Mouse (Mus musculus) embryonic facial prominence, embryonic 11.5 days (tissue): Measurements from ENCODE around the gene Gm47955. TPM values are rescaled to one million over a fixed set of nuclear protein-coding genes. Genes with fewer than 3 reads are reported as not detected.
"Not testable (repeated sequence)": the region's sequence is repeated elsewhere in the genome, so short reads cannot be mapped to it uniquely, and the experiment has no call there.

Source experiments
- ATAC-seq: fragments of 200-750 bp; cut with Nextera tagmentation; replicated peaks from 2 replicates; pipeline ENCODE4 v1.8.0; 2017; ENCODE audit warnings: low read depth; ENCODE audit not compliant: insufficient number of reproducible peaks, low FRiP score, low TSS enrichment
- DNase-seq: peaks from one replicate; pipeline ENCODE4 v3.0.0-alpha.2; 2015; ENCODE audit warnings: low spot score
- H3K27ac ChIP-seq: fragments of 300-500 bp; sonication (generic); replicated peaks from 2 replicates; pipeline ENCODE4 v1.5.1; 2014; ENCODE audit warnings: mild to moderate bottlenecking, low read depth, low read length, control low read depth
- H3K27me3 ChIP-seq: fragments of 300-500 bp; sonication (generic); 2 replicates; pipeline ENCODE4 v1.6.1; 2014; ENCODE audit warnings: mild to moderate bottlenecking, low read length, moderate library complexity, mixed read lengths; ENCODE audit not compliant: control insufficient read depth, insufficient read depth
- H3K36me3 ChIP-seq: fragments of 300-500 bp; sonication (generic); replicated peaks from 2 replicates; pipeline ENCODE4 v1.6.1; 2014; ENCODE audit warnings: low read depth, mild to moderate bottlenecking, low read length, moderate library complexity, mixed read lengths; ENCODE audit not compliant: control insufficient read depth, insufficient read depth
- H3K4me1 ChIP-seq: fragments of 300-500 bp; sonication (generic); 2 replicates; pipeline ENCODE4 v1.6.1; 2014; ENCODE audit warnings: low read length, mixed read lengths; ENCODE audit not compliant: control insufficient read depth, insufficient read depth
- H3K4me2 ChIP-seq: fragments of 300-500 bp; sonication (generic); 2 replicates; pipeline ENCODE4 v1.6.1; 2014; ENCODE audit warnings: low read depth, mild to moderate bottlenecking, control low read depth, low read length, moderate library complexity
- H3K4me3 ChIP-seq: fragments of 300-500 bp; sonication (generic); 2 replicates; pipeline ENCODE4 v1.5.1; 2014; ENCODE audit warnings: low read depth, low read length, control low read depth
- H3K9ac ChIP-seq: fragments of 300-500 bp; sonication (generic); replicated peaks from 2 replicates; pipeline ENCODE4 v1.6.1; 2014; ENCODE audit warnings: mild to moderate bottlenecking, control low read depth, low read length
- H3K9me3 ChIP-seq: fragments of 300-500 bp; sonication (generic); replicated peaks from 2 replicates; pipeline ENCODE4 v1.6.1; 2016; ENCODE audit warnings: mild to moderate bottlenecking, low read length, inconsistent platforms, mixed read lengths; ENCODE audit not compliant: control insufficient read depth
- WGBS: fragments of 180-500 bp; shearing (Covaris S2); extraction: QIAGEN DNeasy Blood & Tissue Kit; methylation state at CpG from one replicate; pipeline ENCODE4 v1.1.7; 2014; 5-methylcytosine and 5-hydroxymethylcytosine counted together
- polyA plus RNA-seq: library from polyadenylated mRNA; unstranded; fragments of >200 nt; fragmentation: Nextera tagmentation; extraction: Ambion mirVana; gene quantifications from 2 replicates; pipeline ENCODE4 v1.2.1, GENCODE M21; 2014

Gene Gm47955
- polyA plus RNA-seq, 1 experiment from 2014 or later: not detected

GRCm38 (mm10) chr1:82993947-82994346, 33.9 kb downstream of the Gm47955 start:
- no peaks in the 10 kb centered on the region for H3K27me3 ChIP-seq
- 82% methylated on average over 3 of the region's 3 CpGs for WGBS
- H3K27ac ChIP-seq: no peak overlapping the region
- H3K4me2 ChIP-seq: no peak overlapping the region
- ATAC-seq (no peak), DNase-seq (no peak)
- no peaks in the 10 kb centered on the region for H3K9me3 ChIP-seq
- no peaks in the 10 kb centered on the region for H3K36me3 ChIP-seq
- no peak overlapping the region for H3K4me3 ChIP-seq
- H3K4me1 ChIP-seq: no peaks in the 10 kb centered on the region
- H3K9ac ChIP-seq: no peak overlapping the region

GRCm38 (mm10) chr1:83000306-83000705, 40.2 kb downstream of the Gm47955 start, which contains the start of gene Gm47959:
Gene Gm47959 (plus strand): TSS chr1:83000548.
- 97% methylated on average over 6 of the region's 9 CpGs for WGBS
- not testable (repeated sequence) for H3K36me3 ChIP-seq, H3K4me2 ChIP-seq, H3K9ac ChIP-seq, H3K9me3 ChIP-seq, H3K27ac ChIP-seq, H3K4me3 ChIP-seq, DNase-seq, ATAC-seq, H3K27me3 ChIP-seq, H3K4me1 ChIP-seq

DNA sequence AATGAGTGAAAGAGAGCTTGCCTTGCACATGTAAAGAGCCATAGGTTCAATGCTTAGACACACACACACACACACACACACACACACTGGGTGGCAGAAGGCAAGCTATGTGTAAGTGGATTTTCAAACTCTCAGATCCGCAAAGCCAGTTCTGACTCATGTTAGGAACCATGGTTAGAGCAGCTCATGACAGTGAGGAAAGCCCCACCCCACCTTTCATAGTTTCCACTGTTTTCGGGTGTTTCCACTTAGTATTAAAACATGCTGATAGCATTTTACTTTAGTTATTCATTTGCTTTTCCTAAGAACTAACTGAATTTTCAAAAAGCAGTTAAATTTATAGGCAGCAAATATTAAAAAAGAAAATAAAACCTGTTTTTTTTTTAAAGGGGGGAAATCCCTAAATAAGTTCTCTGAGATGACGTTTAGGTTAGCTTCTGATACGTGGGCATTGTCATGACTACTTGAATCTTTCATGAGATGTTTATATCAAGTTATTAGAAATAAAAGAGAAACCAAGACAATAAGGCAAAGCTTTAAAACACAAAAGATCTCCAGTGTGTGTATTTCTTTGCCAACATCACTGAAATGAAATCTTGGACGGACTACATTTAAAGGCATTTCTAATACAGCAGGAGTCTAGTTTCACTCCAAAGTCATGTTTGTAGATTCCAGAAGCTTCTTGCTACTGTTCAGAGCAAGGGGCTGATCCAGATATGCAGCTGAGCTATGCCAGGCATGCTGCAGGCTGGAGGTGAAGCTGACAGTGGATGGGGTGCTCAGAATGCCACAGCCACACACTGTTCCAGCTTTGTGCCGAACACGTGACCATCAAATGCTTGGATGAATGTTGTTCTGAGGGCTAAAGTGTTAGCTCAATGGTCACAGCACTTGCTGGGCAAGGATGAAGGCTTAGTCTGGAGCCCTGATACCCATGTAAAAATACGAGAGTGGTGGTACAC, 46.4 kb downstream of the Gm47955 start:
- ATAC-seq: no peak
- WGBS: 82% methylated on average over 8 of the region's 8 CpGs
- Histone ChIP-seq H3K9me3 (no peaks in the 10 kb centered on the region), H3K36me3 (no peaks in the 10 kb centered on the region), H3K4me1 (no peaks in the 10 kb centered on the region), H3K4me3 (no peak overlapping the region), H3K9ac (no peak overlapping the region), H3K27me3 (no peaks in the 10 kb centered on the region), H3K4me2 (no peak overlapping the region), H3K27ac (no peak overlapping the region)
- DNase-seq: no peak

DNA sequence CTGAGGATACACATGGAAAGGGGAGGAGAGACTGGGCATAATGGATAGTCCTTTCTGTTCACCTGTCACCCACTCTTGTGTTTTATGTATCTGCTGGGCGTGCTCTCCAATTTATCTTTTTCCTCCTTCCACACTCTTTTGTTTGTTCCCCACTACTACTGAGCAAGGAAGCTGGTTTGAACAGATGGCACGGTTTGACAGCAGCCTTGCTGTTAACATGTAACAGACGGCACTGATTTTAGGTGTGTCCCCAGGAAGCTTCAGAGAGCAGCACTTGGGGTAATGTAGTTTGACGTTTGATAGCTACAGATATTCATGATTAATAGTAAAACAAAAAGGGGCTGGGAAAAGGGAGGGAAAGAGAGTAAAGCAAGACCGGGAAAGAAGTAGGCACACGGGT, 47.4 kb downstream of the Gm47955 start:
- H3K27me3 ChIP-seq: no peaks in the 10 kb centered on the region
- H3K4me3 ChIP-seq: no peak overlapping the region
- no peak overlapping the region for H3K4me2 ChIP-seq
- no peaks in the 10 kb centered on the region for H3K9me3 ChIP-seq
- WGBS: 82% methylated on average over 6 of the region's 6 CpGs
- ATAC-seq (no peak), DNase-seq (no peak)
- H3K4me1 ChIP-seq: no peaks in the 10 kb centered on the region
- H3K27ac ChIP-seq: no peak overlapping the region
- H3K9ac ChIP-seq: no peak overlapping the region
- no peaks in the 10 kb centered on the region for H3K36me3 ChIP-seq

Other genes starting within 250 kb of the Gm47955 start
- gene Mff, start 235.4 kb upstream of the Gm47955 start, polyA plus RNA-seq: 260 and 266 TPM in 2 replicates
- gene Tm4sf20, start 191.8 kb upstream of the Gm47955 start, polyA plus RNA-seq: not detected in 2 replicates
- not detected in 2 replicates for gene Gm47791, start 189.0 kb upstream of the Gm47955 start, polyA plus RNA-seq
- gene Agfg1, start 120.8 kb upstream of the Gm47955 start, polyA plus RNA-seq: 48.6 and 51.6 TPM in 2 replicates
- gene A030005L19Rik, start 47.0 kb upstream of the Gm47955 start, polyA plus RNA-seq: not detected in 2 replicates
- not detected in 2 replicates for gene A030014E15Rik, start 35.4 kb upstream of the Gm47955 start, polyA plus RNA-seq
- not detected in 2 replicates for gene Gm6217, start 28.9 kb upstream of the Gm47955 start, polyA plus RNA-seq
- not detected in 2 replicates for gene A030003K21Rik, start 16.9 kb upstream of the Gm47955 start, polyA plus RNA-seq
- gene Gm7544, start 4.3 kb upstream of the Gm47955 start, polyA plus RNA-seq: not detected in 2 replicates
- gene Gm47959, start 40.3 kb downstream of the Gm47955 start, polyA plus RNA-seq: not detected in 2 replicates
- 0.35 and 0.60 TPM in 2 replicates for gene Slc19a3, start 78.2 kb downstream of the Gm47955 start, polyA plus RNA-seq
- gene Krtap28-10, start 82.2 kb downstream of the Gm47955 start, polyA plus RNA-seq: not detected in 2 replicates
- not detected in 2 replicates for gene Gm47969, start 84.6 kb downstream of the Gm47955 start, polyA plus RNA-seq
- gene A030005K14Rik, start 99.1 kb downstream of the Gm47955 start, polyA plus RNA-seq: not detected in 2 replicates
- gene Krtap28-13, start 100.6 kb downstream of the Gm47955 start, polyA plus RNA-seq: not detected in 2 replicates
- not detected in 2 replicates for gene Ccl20, start 156.5 kb downstream of the Gm47955 start, polyA plus RNA-seq
- not detected in 2 replicates for gene Daw1, start 199.5 kb downstream of the Gm47955 start, polyA plus RNA-seq